Mouse (Mus musculus): ENCODE results near the gene Pfkm. TPM values are rescaled to one million over a fixed set of nuclear protein-coding genes. Genes with fewer than 3 reads are reported as not detected.

Pfkm gene
- polyA plus RNA-seq, 1 experiment from 2014 or later: 69.6 TPM

GRCm38 (mm10) chr15:98107703-98108296, 15.4 kb downstream of the Pfkm start:
- ATAC-seq (ENCODE audit: low read depth) (no peak), DNase-seq (ENCODE audit: low spot score) (no peak)
- Histone ChIP-seq H3K27ac (replicated peaks; ENCODE audit: low read depth, low read length) (peak overlapping the region; percentile 72), H3K27me3 (replicated peaks; ENCODE audit: control insufficient read depth, insufficient read depth, low read length) (no peaks in the 10 kb centered on the region), H3K9ac (ENCODE audit: low read depth, low read length) (peak overlapping the region; percentile 85), H3K4me2 (ENCODE audit: low read depth, low read length) (peak overlapping the region; percentile 84), H3K4me1 (ENCODE audit: control insufficient read depth, insufficient read depth, low read length) (peaks cover 16% of the 10 kb centered on the region), H3K9me3 (ENCODE audit: control insufficient read depth, low read length) (no peaks in the 10 kb centered on the region), H3K4me3 (ENCODE audit: low read depth, low read length) (peak overlapping the region; percentile 74), H3K36me3 (ENCODE audit: control insufficient read depth, insufficient read depth, low read length) (0 out of 2 replicates have a peak, but pooled peaks cover 2% of the 10 kb centered on the region)
- WGBS: 35% methylated on average over 11 of the region's 11 CpGs

- H3K9me3 ChIP-seq (ENCODE audit: control insufficient read depth, low read length): no peaks in the 10 kb centered on the region
- peak overlapping the region; percentile 85 for H3K9ac ChIP-seq (ENCODE audit: low read depth, low read length)
- 2% methylated on average over 35 of the region's 37 CpGs for WGBS
- DNase-seq (ENCODE audit: low spot score) (peak; percentile 96), ATAC-seq (ENCODE audit: low read depth) (peak; percentile 97)
- H3K4me1 ChIP-seq (ENCODE audit: control insufficient read depth, insufficient read depth, low read length): peaks cover 16% of the 10 kb centered on the region
- H3K27ac ChIP-seq (replicated peaks; ENCODE audit: low read depth, low read length): peak overlapping the region; percentile 72
- peak overlapping the region; percentile 84 for H3K4me2 ChIP-seq (ENCODE audit: low read depth, low read length)
- H3K36me3 ChIP-seq (ENCODE audit: control insufficient read depth, insufficient read depth, low read length): 0 out of 2 replicates have a peak, but pooled peaks cover 4% of the 10 kb centered on the region
- peak overlapping the region; percentile 74 for H3K4me3 ChIP-seq (ENCODE audit: low read depth, low read length)
- no peaks in the 10 kb centered on the region for H3K27me3 ChIP-seq (replicated peaks; ENCODE audit: control insufficient read depth, insufficient read depth, low read length)
Observed at GRCm38 (mm10) chr15:98108297-98109152, 16.1 kb downstream of the Pfkm start.

- Histone ChIP-seq H3K9me3 (ENCODE audit: control insufficient read depth, low read length) (no peaks in the 10 kb centered on the region), H3K4me1 (ENCODE audit: control insufficient read depth, insufficient read depth, low read length) (peaks cover 16% of the 10 kb centered on the region), H3K9ac (ENCODE audit: low read depth, low read length) (no peak overlapping the region), H3K4me3 (ENCODE audit: low read depth, low read length) (no peak overlapping the region), H3K36me3 (ENCODE audit: control insufficient read depth, insufficient read depth, low read length) (peaks cover 13% of the 10 kb centered on the region; the same call in 1 of the 2 replicates), H3K27ac (replicated peaks; ENCODE audit: low read depth, low read length) (no peak overlapping the region), H3K4me2 (ENCODE audit: low read depth, low read length) (no peak overlapping the region), H3K27me3 (replicated peaks; ENCODE audit: control insufficient read depth, insufficient read depth, low read length) (no peaks in the 10 kb centered on the region)
- ATAC-seq (ENCODE audit: low read depth) (no peak), DNase-seq (ENCODE audit: low spot score) (no peak)
- WGBS: 72% methylated on average over 5 of the region's 5 CpGs
Observed at GRCm38 (mm10) chr15:98111791-98112190, 19.4 kb downstream of the Pfkm start.

- WGBS: 75% methylated on average over 10 of the region's 10 CpGs
- ATAC-seq (ENCODE audit: low read depth): no peak
- H3K9ac ChIP-seq (ENCODE audit: low read depth, low read length): no peak overlapping the region
- H3K9me3 ChIP-seq (ENCODE audit: control insufficient read depth, low read length): no peaks in the 10 kb centered on the region
- H3K27ac ChIP-seq (replicated peaks; ENCODE audit: low read depth, low read length): no peak overlapping the region
- H3K4me2 ChIP-seq (ENCODE audit: low read depth, low read length): no peak overlapping the region
- no peak for DNase-seq (ENCODE audit: low spot score)
- H3K4me3 ChIP-seq (ENCODE audit: low read depth, low read length): no peak overlapping the region
- no peaks in the 10 kb centered on the region for H3K27me3 ChIP-seq (replicated peaks; ENCODE audit: control insufficient read depth, insufficient read depth, low read length)
- H3K36me3 ChIP-seq (ENCODE audit: control insufficient read depth, insufficient read depth, low read length): peaks cover 33% of the 10 kb centered on the region
- H3K4me1 ChIP-seq (ENCODE audit: control insufficient read depth, insufficient read depth, low read length): peaks cover 8% of the 10 kb centered on the region
Observed at GRCm38 (mm10) chr15:98114098-98114851, 21.9 kb downstream of the Pfkm start.

- peaks cover 2% of the 10 kb centered on the region; the same call in 1 of the 2 replicates for H3K4me1 ChIP-seq (ENCODE audit: control insufficient read depth, insufficient read depth, low read length)
- H3K4me2 ChIP-seq (ENCODE audit: low read depth, low read length): no peak overlapping the region
- DNase-seq (ENCODE audit: low spot score) (peak; percentile 13), ATAC-seq (ENCODE audit: low read depth) (peak; percentile 72)
- no peak overlapping the region for H3K4me3 ChIP-seq (ENCODE audit: low read depth, low read length)
- H3K27ac ChIP-seq (replicated peaks; ENCODE audit: low read depth, low read length): no peak overlapping the region
- no peaks in the 10 kb centered on the region for H3K9me3 ChIP-seq (ENCODE audit: control insufficient read depth, low read length)
- WGBS: 78% methylated on average over 10 of the region's 10 CpGs
- no peaks in the 10 kb centered on the region for H3K27me3 ChIP-seq (replicated peaks; ENCODE audit: control insufficient read depth, insufficient read depth, low read length)
- H3K36me3 ChIP-seq (ENCODE audit: control insufficient read depth, insufficient read depth, low read length): peaks cover 42% of the 10 kb centered on the region
- H3K9ac ChIP-seq (ENCODE audit: low read depth, low read length): no peak overlapping the region
Observed at GRCm38 (mm10) chr15:98114852-98115778, 22.7 kb downstream of the Pfkm start.

GRCm38 (mm10) chr15:98115779-98116163, 23.4 kb downstream of the Pfkm start:
- Histone ChIP-seq H3K36me3 (ENCODE audit: control insufficient read depth, insufficient read depth, low read length) (peaks cover 48% of the 10 kb centered on the region), H3K4me3 (ENCODE audit: low read depth, low read length) (no peak overlapping the region), H3K4me2 (ENCODE audit: low read depth, low read length) (no peak overlapping the region), H3K4me1 (ENCODE audit: control insufficient read depth, insufficient read depth, low read length) (no peaks in the 10 kb centered on the region), H3K9me3 (ENCODE audit: control insufficient read depth, low read length) (no peaks in the 10 kb centered on the region), H3K9ac (ENCODE audit: low read depth, low read length) (no peak overlapping the region), H3K27ac (replicated peaks; ENCODE audit: low read depth, low read length) (no peak overlapping the region), H3K27me3 (replicated peaks; ENCODE audit: control insufficient read depth, insufficient read depth, low read length) (no peaks in the 10 kb centered on the region)
- DNase-seq (ENCODE audit: low spot score) (no peak), ATAC-seq (ENCODE audit: low read depth) (no peak)
- WGBS: 90% methylated on average over 9 of the region's 9 CpGs

- no peak overlapping the region for H3K27ac ChIP-seq (replicated peaks; ENCODE audit: low read depth, low read length)
- no peak overlapping the region for H3K4me2 ChIP-seq (ENCODE audit: low read depth, low read length)
- H3K9ac ChIP-seq (ENCODE audit: low read depth, low read length): no peak overlapping the region
- H3K27me3 ChIP-seq (replicated peaks; ENCODE audit: control insufficient read depth, insufficient read depth, low read length): no peaks in the 10 kb centered on the region
- H3K9me3 ChIP-seq (ENCODE audit: control insufficient read depth, low read length): no peaks in the 10 kb centered on the region
- ATAC-seq (ENCODE audit: low read depth) (no peak), DNase-seq (ENCODE audit: low spot score) (no peak)
- H3K36me3 ChIP-seq (ENCODE audit: control insufficient read depth, insufficient read depth, low read length): peaks cover 53% of the 10 kb centered on the region
- H3K4me3 ChIP-seq (ENCODE audit: low read depth, low read length): no peak overlapping the region
- no peaks in the 10 kb centered on the region for H3K4me1 ChIP-seq (ENCODE audit: control insufficient read depth, insufficient read depth, low read length)
- WGBS: 92% methylated on average over 5 of the region's 5 CpGs
Observed at GRCm38 (mm10) chr15:98116287-98116686, 23.9 kb downstream of the Pfkm start.

- H3K36me3 ChIP-seq (ENCODE audit: control insufficient read depth, insufficient read depth, low read length): peaks cover 79% of the 10 kb centered on the region
- DNase-seq (ENCODE audit: low spot score): no peak
- no peak overlapping the region for H3K9ac ChIP-seq (ENCODE audit: low read depth, low read length)
- no peak overlapping the region for H3K27ac ChIP-seq (replicated peaks; ENCODE audit: low read depth, low read length)
- H3K9me3 ChIP-seq (ENCODE audit: control insufficient read depth, low read length): no peaks in the 10 kb centered on the region
- no peak overlapping the region for H3K4me3 ChIP-seq (ENCODE audit: low read depth, low read length)
- H3K4me1 ChIP-seq (ENCODE audit: control insufficient read depth, insufficient read depth, low read length): no peaks in the 10 kb centered on the region
- no peak overlapping the region for H3K4me2 ChIP-seq (ENCODE audit: low read depth, low read length)
- H3K27me3 ChIP-seq (replicated peaks; ENCODE audit: control insufficient read depth, insufficient read depth, low read length): no peaks in the 10 kb centered on the region
- ATAC-seq (ENCODE audit: low read depth): no peak
- WGBS: 92% methylated on average over 12 of the region's 12 CpGs
Observed at GRCm38 (mm10) chr15:98119363-98119762, 27.0 kb downstream of the Pfkm start.

Measured in embryonic facial prominence, embryonic 14.5 days (tissue).